Mouse (Mus musculus): Measurements from ENCODE around the gene Fam102a.

GRCm38 (mm10) chr2:32517233-32517867 lies 17.8 kb upstream of the Fam102a start:
- TF ChIP-seq CTCF (conservative IDR thresholded peaks at IDR 0.05; ENCODE audit: low read length) (no peak), POU5F1 (IDR thresholded peaks at IDR 0.05; ENCODE audit: borderline replicate concordance, low read length) (no peak)

Measured in E14TG2a.4 (cell line).